Mouse (Mus musculus) limb, embryonic 14.5 days (tissue): ENCODE results near the gene Tex19.2. TPM values are rescaled to one million over a fixed set of nuclear protein-coding genes. Genes with fewer than 3 reads are reported as not detected.

Experiments
- ATAC-seq: fragments of 200-750 bp; cut with Nextera tagmentation; 2 replicates; pipeline ENCODE4 v1.8.0; 2017; ENCODE audit warnings: low read depth, moderate number of reproducible peaks, moderate TSS enrichment; ENCODE audit not compliant: low FRiP score
- DNase-seq: peaks from one replicate; pipeline ENCODE4 v3.0.0-alpha.2; 2015; ENCODE audit warnings: low spot score
- H3K27ac ChIP-seq: fragments of 300-500 bp; sonication (generic); replicated peaks from 2 replicates; pipeline ENCODE4 v1.5.1; 2014; ENCODE audit warnings: low read depth, mild to moderate bottlenecking, low read length, moderate library complexity, mixed read lengths
- H3K27me3 ChIP-seq: fragments of 300-500 bp; sonication (generic); 2 replicates; pipeline ENCODE4 v1.6.1; 2014; ENCODE audit warnings: low read length, mixed read lengths; ENCODE audit not compliant: control insufficient read depth, insufficient read depth
- H3K36me3 ChIP-seq: fragments of 300-500 bp; sonication (generic); 2 replicates; pipeline ENCODE4 v1.6.1; 2014; ENCODE audit warnings: mild to moderate bottlenecking, low read length, moderate library complexity, mixed read lengths; ENCODE audit not compliant: control insufficient read depth, insufficient read depth
- H3K4me1 ChIP-seq: fragments of 300-500 bp; sonication (generic); 2 replicates; pipeline ENCODE4 v1.6.1; 2014; ENCODE audit warnings: antibody characterized with exemption, low read length, mixed read lengths; ENCODE audit not compliant: control insufficient read depth, insufficient read depth
- H3K4me2 ChIP-seq: fragments of 300-500 bp; sonication (generic); replicated peaks from 2 replicates; pipeline ENCODE4 v1.6.1; 2014; ENCODE audit warnings: low read depth, mild to moderate bottlenecking, low read length, moderate library complexity; ENCODE audit not compliant: severe bottlenecking
- H3K4me3 ChIP-seq: fragments of 300-500 bp; sonication (generic); replicated peaks from 2 replicates; pipeline ENCODE4 v1.5.1; 2014; ENCODE audit warnings: low read length
- H3K9ac ChIP-seq: fragments of 300-500 bp; sonication (generic); 2 replicates; pipeline ENCODE4 v1.6.1; 2014; ENCODE audit warnings: mild to moderate bottlenecking, low read depth, low read length, moderate library complexity; ENCODE audit not compliant: severe bottlenecking
- H3K9me3 ChIP-seq: fragments of 300-500 bp; sonication (generic); 2 replicates; pipeline ENCODE4 v1.6.1; 2016; ENCODE audit warnings: low read length; ENCODE audit not compliant: control insufficient read depth
- POLR2A ChIP-seq: fragments of 200-500 bp; IDR thresholded peaks from 2 replicates; pipeline ENCODE4 v1.8.0; 2012; ENCODE audit warnings: inconsistent platforms, mild to moderate bottlenecking, moderate library complexity, borderline replicate concordance; ENCODE audit not compliant: insufficient read depth, insufficient read length; ENCODE audit errors: extremely low read depth
- WGBS: fragments of 180-500 bp; shearing (Covaris S2); extraction: QIAGEN DNeasy Blood & Tissue Kit; methylation state at CpG from one replicate; pipeline ENCODE4 v1.1.7; 2014; 5-methylcytosine and 5-hydroxymethylcytosine counted together
- polyA plus RNA-seq, 2 experiments: library from polyadenylated mRNA; depleted of rRNA in 1 of 2; stranded (reverse) in 1 of 2; unstranded in 1 of 2; fragments of >200 nt; fragmentation: Nextera tagmentation in 1 of 2; extraction: Ambion mirVana in 1 of 2; gene quantifications; 2 replicates each; pipeline versions ENCODE4 v1.2.1 to v1.2.3; 2012 to 2014

Tex19.2 gene
- polyA plus RNA-seq, 2 experiments = 0.04 TPM; not detected in 1

- Histone ChIP-seq H3K4me1 (peaks cover 4% of the 10 kb centered on the region; the same call in 1 of the 2 replicates), H3K36me3 (no peaks in the 10 kb centered on the region), H3K27me3 (peaks cover 37% of the 10 kb centered on the region), H3K9me3 (no peaks in the 10 kb centered on the region), H3K27ac (no peak overlapping the region), H3K9ac (no peak overlapping the region), H3K4me2 (no peak overlapping the region), H3K4me3 (no peak overlapping the region)
- DNase-seq = no peak
- ATAC-seq = no peak
- TF ChIP-seq POLR2A = no peak
- WGBS = 46% methylated on average over 4 of the region's 4 CpGs
These were observed 35.7 kb upstream of the Tex19.2 start for GRCm38 (mm10) chr11:121154203-121154602.

DNA sequence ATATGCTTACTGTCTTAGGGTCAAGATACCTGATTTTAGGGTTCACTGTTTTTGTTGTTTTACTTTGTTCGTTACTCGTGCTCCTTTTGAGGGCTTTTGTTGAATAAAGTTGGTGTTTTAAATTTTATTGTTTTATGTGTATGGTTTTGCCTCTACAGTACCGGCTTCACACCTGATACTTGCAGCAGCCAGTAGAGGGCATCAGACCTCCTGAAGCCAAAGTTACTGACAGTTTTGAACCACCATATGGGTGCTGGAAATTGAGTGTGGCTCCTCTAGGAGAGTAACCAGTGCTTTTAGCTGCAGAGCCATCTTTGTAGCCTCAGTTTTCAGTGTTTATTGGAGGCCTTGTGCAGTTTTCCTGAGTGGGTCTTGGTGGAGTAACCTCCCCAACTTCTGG, 29.7 kb upstream of the Tex19.2 start:
- no peak for DNase-seq
- H3K9ac ChIP-seq = no peak overlapping the region
- H3K4me3 ChIP-seq = no peak overlapping the region
- H3K27me3 ChIP-seq = no peaks in the 10 kb centered on the region
- no peaks in the 10 kb centered on the region for H3K4me1 ChIP-seq
- H3K4me2 ChIP-seq = no peak overlapping the region
- no peaks in the 10 kb centered on the region for H3K36me3 ChIP-seq
- H3K27ac ChIP-seq = no peak overlapping the region
- WGBS = 76% methylated on average over 3 of the region's 3 CpGs
- no peak for TF ChIP-seq POLR2A
- no peaks in the 10 kb centered on the region for H3K9me3 ChIP-seq
- no peak for ATAC-seq

- ATAC-seq (no peak), DNase-seq (no peak)
- H3K4me1 ChIP-seq = no peaks in the 10 kb centered on the region
- H3K4me2 ChIP-seq = no peak within 1 kb of the TSS
- 89% methylated on average over 21 of the region's 22 CpGs for WGBS
- H3K4me3 ChIP-seq = no peak within 1 kb of the TSS
- H3K27me3 ChIP-seq = no peaks in the 10 kb centered on the region
- no peak within 1 kb of the TSS for H3K27ac ChIP-seq
- H3K9me3 ChIP-seq = no peaks in the 10 kb centered on the region
- no peak for TF ChIP-seq POLR2A
- no peaks in the 10 kb centered on the region for H3K36me3 ChIP-seq
- H3K9ac ChIP-seq = no peak within 1 kb of the TSS
These were observed 27.4 kb upstream of the Tex19.2 start, which contains the start of gene Tex19.1 for GRCm38 (mm10) chr11:121145865-121146264. Gene Tex19.1 (plus strand): TSS chr11:121146143.

DNA sequence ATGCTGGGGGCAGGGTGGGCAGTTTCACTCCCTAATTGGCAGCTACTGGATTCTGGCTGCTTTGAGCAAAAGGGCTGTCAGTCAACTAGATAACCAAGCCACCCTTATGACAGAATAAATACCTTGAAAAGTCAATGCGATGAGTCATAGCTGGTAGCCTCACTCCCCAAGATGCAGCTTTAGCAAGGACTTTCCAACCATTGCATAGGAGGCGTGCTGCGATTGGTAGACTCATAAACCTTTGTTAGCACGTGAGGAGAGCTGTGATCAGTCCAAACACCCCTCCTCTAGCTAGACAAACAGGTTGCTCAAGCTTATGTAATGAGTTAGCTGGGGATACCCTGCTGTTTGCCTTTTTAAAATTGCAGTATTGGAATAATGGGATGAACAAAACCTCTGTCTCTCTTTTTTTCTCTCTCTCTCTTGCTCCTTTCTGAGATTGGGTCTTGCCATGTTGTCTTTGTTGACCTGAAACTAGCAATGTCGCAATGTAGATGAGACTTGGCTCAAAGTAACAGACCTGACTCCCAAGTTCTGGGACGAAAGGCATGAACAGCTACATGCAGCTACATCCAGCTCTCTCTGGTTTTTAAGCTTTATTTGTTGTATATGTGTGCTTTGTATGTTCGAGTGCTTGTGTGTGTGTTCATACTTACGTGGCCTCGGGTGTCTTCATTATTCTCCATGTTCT, 25.0 kb upstream of the Tex19.2 start:
- no peak for TF ChIP-seq POLR2A
- H3K27me3 ChIP-seq = no peaks in the 10 kb centered on the region
- H3K4me3 ChIP-seq = no peak overlapping the region
- H3K4me1 ChIP-seq = no peaks in the 10 kb centered on the region
- H3K27ac ChIP-seq = no peak overlapping the region
- 79% methylated on average over 9 of the region's 9 CpGs for WGBS
- H3K4me2 ChIP-seq = no peak overlapping the region
- H3K9ac ChIP-seq = no peak overlapping the region
- no peaks in the 10 kb centered on the region for H3K9me3 ChIP-seq
- no peak for ATAC-seq
- peak; percentile 11 for DNase-seq
- H3K36me3 ChIP-seq = no peaks in the 10 kb centered on the region

DNA sequence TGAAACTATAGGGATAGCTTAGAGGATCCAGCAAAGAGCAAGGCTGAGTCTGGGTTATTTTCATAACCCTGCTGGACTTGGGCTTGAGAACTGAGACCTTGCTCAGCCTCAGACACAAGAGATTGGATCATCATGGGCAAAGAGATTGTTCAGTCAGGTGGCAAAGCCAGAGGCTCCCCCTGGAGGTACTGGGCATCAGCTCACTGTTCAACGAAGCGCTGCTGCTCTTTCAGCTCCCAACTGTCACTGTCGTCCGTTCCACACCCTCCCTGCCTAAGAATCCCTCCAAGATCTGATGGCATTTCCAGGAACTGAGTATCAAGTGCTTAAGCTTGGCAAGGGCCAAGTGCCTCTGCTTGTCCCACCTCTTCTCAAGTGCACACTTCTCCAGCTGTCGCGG, 20.3 kb upstream of the Tex19.2 start:
- ATAC-seq (no peak), DNase-seq (no peak)
- Histone ChIP-seq H3K4me3 (no peak overlapping the region), H3K9ac (no peak overlapping the region), H3K27ac (no peak overlapping the region), H3K36me3 (no peaks in the 10 kb centered on the region), H3K4me2 (no peak overlapping the region), H3K4me1 (no peaks in the 10 kb centered on the region), H3K27me3 (no peaks in the 10 kb centered on the region), H3K9me3 (no peaks in the 10 kb centered on the region)
- 54% methylated on average over 6 of the region's 6 CpGs for WGBS
- no peak for TF ChIP-seq POLR2A
